Mouse (Mus musculus) midbrain, postnatal 0 days (tissue): ENCODE results near the gene Psip1. TPM values are rescaled to one million over a fixed set of nuclear protein-coding genes. Genes with fewer than 3 reads are reported as not detected.
A peak's percentile ranks its signal among the peaks of the same experiment; 100 is the strongest.

Experiments used
- ATAC-seq: fragments of 200-750 bp; cut with Nextera tagmentation; 2 replicates; pipeline ENCODE4 v1.8.0; 2017; ENCODE audit warnings: moderate number of reproducible peaks, mild to moderate bottlenecking, moderate TSS enrichment, moderate library complexity; ENCODE audit not compliant: low FRiP score
- DNase-seq: peaks from one replicate; pipeline ENCODE4 v3.0.0-alpha.2; 2015; ENCODE audit warnings: low spot score
- H3K27ac ChIP-seq: fragments of 300-500 bp; sonication (generic); 2 replicates; pipeline ENCODE4 v1.5.1; 2014; ENCODE audit warnings: low read depth, mild to moderate bottlenecking, low read length, mixed read lengths
- H3K27me3 ChIP-seq: fragments of 300-500 bp; sonication (generic); 2 replicates; pipeline ENCODE4 v1.6.1; 2014; ENCODE audit warnings: low read length, control low read depth, mixed read lengths; ENCODE audit not compliant: insufficient read depth
- H3K36me3 ChIP-seq: fragments of 300-500 bp; sonication (generic); 2 replicates; pipeline ENCODE4 v1.6.1; 2014; ENCODE audit warnings: low read length, control low read depth, mixed read lengths; ENCODE audit not compliant: insufficient read depth
- H3K4me1 ChIP-seq: fragments of 300-500 bp; sonication (generic); 2 replicates; pipeline ENCODE4 v1.6.1; 2014; ENCODE audit warnings: mild to moderate bottlenecking, control low read depth, antibody characterized with exemption, low read length, mixed read lengths; ENCODE audit not compliant: insufficient read depth
- H3K4me2 ChIP-seq: fragments of 300-500 bp; sonication (generic); 2 replicates; pipeline ENCODE4 v1.6.1; 2014; ENCODE audit warnings: low read depth, mild to moderate bottlenecking, low read length, mixed read lengths; ENCODE audit not compliant: poor library complexity, severe bottlenecking
- H3K4me3 ChIP-seq: fragments of 300-500 bp; sonication (generic); 2 replicates; pipeline ENCODE4 v1.5.1; 2014; ENCODE audit warnings: low read depth, mild to moderate bottlenecking, low read length, moderate library complexity
- H3K9ac ChIP-seq: fragments of 300-500 bp; sonication (generic); replicated peaks from 2 replicates; pipeline ENCODE4 v1.6.1; 2014; ENCODE audit warnings: mild to moderate bottlenecking, low read length, moderate library complexity, mixed read lengths; ENCODE audit not compliant: poor library complexity, severe bottlenecking
- H3K9me3 ChIP-seq: fragments of 300-500 bp; sonication (generic); 2 replicates; pipeline ENCODE4 v1.6.1; 2016; ENCODE audit warnings: low read length, control low read depth
- CTCF ChIP-seq: IDR thresholded peaks from 2 replicates; pipeline ENCODE4 v1.5.1; 2016; ENCODE audit warnings: antibody characterized with exemption, mild to moderate bottlenecking
- WGBS: fragments of 180-500 bp; shearing (Covaris S2); extraction: QIAGEN DNeasy Blood & Tissue Kit; methylation state at CpG from one replicate; pipeline ENCODE4 v1.1.7; 2014; 5-methylcytosine and 5-hydroxymethylcytosine counted together
- polyA plus RNA-seq: library from polyadenylated mRNA; unstranded; fragments of >200 nt; fragmentation: Nextera tagmentation; extraction: Ambion mirVana; gene quantifications from 2 replicates; pipeline ENCODE4 v1.2.1, GENCODE M21; 2015
- total RNA-seq: library from RNA; depleted of rRNA; stranded (reverse); fragments of >200 nt; gene quantifications from 2 replicates; pipeline ENCODE4 v1.2.3, GENCODE M21; 2014

Psip1 gene
- total and polyA plus RNA-seq, 2 experiments from 2014 or later, result 206 to 320 TPM

DNA sequence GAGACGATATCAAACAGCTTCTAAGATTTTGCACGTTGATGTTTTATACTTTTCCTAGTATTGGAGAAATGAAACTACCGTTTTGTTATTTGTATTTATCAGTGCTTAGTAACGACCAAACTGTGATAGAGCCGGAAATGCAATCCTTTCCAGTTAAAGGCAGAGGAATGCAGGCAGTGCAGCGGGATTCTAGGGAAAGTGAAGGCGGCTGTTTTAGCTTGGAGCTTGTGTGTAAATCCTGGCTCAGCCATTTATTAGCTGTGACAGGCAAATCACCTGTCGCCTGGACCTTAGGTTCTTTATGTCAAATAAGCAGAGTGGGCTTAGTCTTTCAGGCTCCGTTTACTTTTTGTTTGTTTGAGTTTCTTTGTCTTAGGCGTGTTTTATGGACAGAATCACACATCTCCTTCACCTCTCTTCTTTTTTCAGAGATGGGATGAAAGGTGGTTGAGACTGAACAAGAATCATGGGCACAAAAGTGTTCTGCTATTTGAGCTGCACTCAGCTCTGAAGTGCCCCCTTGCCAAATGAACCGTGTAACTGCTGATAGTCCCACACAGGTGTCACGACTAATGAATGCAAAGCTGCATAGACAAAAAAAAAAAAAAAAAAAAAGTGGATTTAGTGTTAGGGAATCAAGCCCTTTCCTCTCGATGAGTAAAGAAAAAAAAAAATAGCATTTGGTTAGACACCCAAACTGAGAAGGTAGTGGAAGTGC, 40.2 kb upstream of the Psip1 start:
- H3K9me3 ChIP-seq, result no peaks in the 10 kb centered on the region
- WGBS, result 5% methylated on average over 13 of the region's 13 CpGs
- H3K36me3 ChIP-seq, result no peaks in the 10 kb centered on the region
- peak overlapping the region; percentile 62 for H3K4me3 ChIP-seq
- H3K27me3 ChIP-seq, result no peaks in the 10 kb centered on the region
- DNase-seq (no peak), ATAC-seq (no peak)
- H3K4me2 ChIP-seq, result peak overlapping the region; percentile 87
- TF ChIP-seq CTCF, result no peak
- H3K9ac ChIP-seq, result no peak overlapping the region
- H3K27ac ChIP-seq, result 0 out of 2 replicates have a peak overlapping the region, but pooled peaks have one; percentile 6
- H3K4me1 ChIP-seq, result no peaks in the 10 kb centered on the region

DNA sequence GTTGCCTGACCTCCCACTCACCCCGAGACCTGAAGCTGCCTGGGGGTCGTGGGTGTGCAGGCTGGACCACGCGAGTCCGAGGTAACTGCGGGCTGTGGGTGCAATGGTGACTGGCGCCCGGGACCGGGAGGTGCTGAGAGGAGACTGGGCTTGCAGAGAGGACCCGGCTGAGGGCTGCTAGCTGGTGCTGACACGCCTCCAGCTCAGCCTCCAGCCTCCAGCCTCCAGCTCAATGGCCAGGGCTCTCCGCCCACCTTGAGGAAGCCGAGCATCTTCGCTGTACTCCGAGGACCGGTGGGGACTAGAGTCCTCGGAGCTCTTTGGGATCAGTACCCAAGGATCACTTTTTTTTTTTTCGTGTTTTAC, 39.4 kb upstream of the Psip1 start:
- H3K27me3 ChIP-seq, result no peaks in the 10 kb centered on the region
- H3K9ac ChIP-seq, result peak overlapping the region; percentile 94
- peak overlapping the region; percentile 99; the same call in 1 of the 2 replicates for H3K27ac ChIP-seq
- H3K4me3 ChIP-seq, result peak overlapping the region; percentile 62
- no peak for TF ChIP-seq CTCF
- DNase-seq (peak; percentile 33), ATAC-seq (peak; percentile 53)
- under 1% methylated on average over 18 of the region's 18 CpGs for WGBS
- H3K4me2 ChIP-seq, result peak overlapping the region; percentile 87
- H3K9me3 ChIP-seq, result no peaks in the 10 kb centered on the region
- no peaks in the 10 kb centered on the region for H3K4me1 ChIP-seq
- no peaks in the 10 kb centered on the region for H3K36me3 ChIP-seq

DNA sequence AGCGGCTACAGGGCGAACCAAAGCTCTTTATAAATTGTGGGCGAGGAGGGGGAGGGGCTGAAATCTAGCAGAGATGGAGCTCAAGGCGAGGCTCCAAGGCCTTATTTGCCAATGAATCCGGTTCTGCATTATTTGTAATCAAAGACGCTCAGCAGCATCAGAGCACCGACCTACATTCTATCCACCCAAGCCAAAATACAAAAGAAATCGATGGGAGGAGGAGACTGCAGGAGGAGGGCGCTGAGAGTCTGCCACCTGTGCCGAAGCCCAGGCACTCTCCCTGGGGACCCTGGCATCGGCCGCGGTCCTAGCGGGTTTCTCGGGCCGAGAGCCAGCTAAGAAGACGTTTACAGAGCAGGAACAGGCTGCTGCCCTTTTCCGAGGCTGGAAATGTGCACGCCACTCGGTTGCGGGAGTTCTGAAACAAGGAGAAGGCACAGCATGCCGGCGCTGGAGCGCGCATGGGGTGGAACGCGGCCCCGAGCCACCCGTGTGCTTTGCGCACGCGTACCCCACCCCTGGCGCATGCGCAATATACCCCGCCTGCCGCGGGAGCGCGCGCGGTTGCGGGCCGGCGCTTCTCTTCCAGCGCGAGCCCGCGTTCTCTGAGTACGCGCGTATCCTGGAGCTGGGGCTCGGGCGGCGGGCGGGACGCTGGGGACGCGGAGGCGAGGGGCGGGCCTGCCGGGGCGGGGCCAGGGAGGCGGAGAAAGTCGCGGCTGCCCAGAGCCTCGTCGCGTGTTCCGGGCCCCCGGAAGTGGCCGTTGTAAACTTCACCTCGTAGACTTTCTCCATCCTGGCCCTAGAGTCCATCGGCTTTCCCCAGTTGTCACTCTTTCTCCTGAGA, 38.8 kb upstream of the Psip1 start, which contains the start of gene Ccdc171:
Gene Ccdc171 (plus strand): TSS at position 703 of the 847 bp plus-strand sequence.
- TF ChIP-seq CTCF, result no peak
- H3K4me3 ChIP-seq, result peak within 1 kb of the TSS; percentile 62
- no peaks in the 10 kb centered on the region for H3K27me3 ChIP-seq
- H3K9me3 ChIP-seq, result no peaks in the 10 kb centered on the region
- DNase-seq, result peak; percentile 96
- peak within 1 kb of the TSS; percentile 87 for H3K4me2 ChIP-seq
- under 1% methylated on average over 65 of the region's 73 CpGs for WGBS
- H3K36me3 ChIP-seq, result no peaks in the 10 kb centered on the region
- peak; percentile 94 for ATAC-seq
- peak within 1 kb of the TSS; percentile 94 for H3K9ac ChIP-seq
- no peaks in the 10 kb centered on the region for H3K4me1 ChIP-seq
- H3K27ac ChIP-seq, result peak within 1 kb of the TSS; percentile 99

DNA sequence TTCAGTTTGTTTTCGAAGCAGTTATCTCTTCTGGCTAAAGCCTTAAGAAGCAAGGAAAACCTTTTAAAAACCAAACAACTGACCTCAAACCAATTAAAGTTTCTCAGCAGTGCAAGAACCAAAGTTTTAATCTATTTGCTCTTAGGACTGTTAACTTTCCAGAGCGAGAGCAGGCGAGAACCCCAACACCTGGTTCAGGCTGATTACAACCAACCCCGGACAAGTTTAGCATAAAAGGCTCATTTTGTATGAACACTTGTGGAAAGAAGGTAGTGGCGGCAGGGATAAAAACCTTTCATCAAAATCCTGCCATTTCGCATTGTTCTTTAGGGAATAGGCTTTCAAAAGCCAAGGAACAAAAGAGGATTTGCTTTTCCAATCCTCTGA, 38.2 kb upstream of the Psip1 start:
- Histone ChIP-seq H3K36me3 (no peaks in the 10 kb centered on the region), H3K9ac (peak overlapping the region; percentile 94), H3K27me3 (no peaks in the 10 kb centered on the region), H3K4me2 (peak overlapping the region; percentile 87), H3K4me1 (no peaks in the 10 kb centered on the region), H3K4me3 (peak overlapping the region; percentile 62), H3K27ac (peak overlapping the region; percentile 99), H3K9me3 (no peaks in the 10 kb centered on the region)
- TF ChIP-seq CTCF, result no peak
- ATAC-seq (peak; percentile 2; the same call in 1 of the 2 replicates), DNase-seq (no peak)
- WGBS, result 2% methylated on average over 6 of the region's 6 CpGs

DNA sequence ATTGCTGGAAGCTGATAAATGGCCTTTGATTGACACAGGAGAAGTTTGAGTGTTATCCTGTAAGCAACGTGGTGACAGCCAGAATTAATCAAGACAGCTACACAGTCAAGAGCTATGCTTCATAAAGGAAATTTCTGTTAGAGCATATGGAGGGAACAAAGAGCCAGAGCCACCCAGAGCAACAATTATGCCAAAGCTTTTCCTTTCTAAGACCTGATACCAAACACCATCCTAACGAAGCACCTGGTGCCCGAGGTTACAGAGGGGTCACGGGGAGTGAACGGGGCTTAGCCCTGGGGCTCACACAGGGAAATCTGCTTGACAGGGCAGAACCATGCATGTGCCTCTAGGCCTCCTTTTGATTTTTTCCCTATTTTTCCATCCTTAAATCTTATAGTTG, 35.8 kb upstream of the Psip1 start:
- Histone ChIP-seq H3K9me3 (no peaks in the 10 kb centered on the region), H3K4me1 (no peaks in the 10 kb centered on the region), H3K27ac (no peak overlapping the region), H3K4me2 (no peak overlapping the region), H3K4me3 (no peak overlapping the region), H3K9ac (no peak overlapping the region), H3K36me3 (no peaks in the 10 kb centered on the region), H3K27me3 (no peaks in the 10 kb centered on the region)
- 38% methylated on average over 5 of the region's 5 CpGs for WGBS
- no peak for DNase-seq
- TF ChIP-seq CTCF, result no peak
- no peak for ATAC-seq

DNA sequence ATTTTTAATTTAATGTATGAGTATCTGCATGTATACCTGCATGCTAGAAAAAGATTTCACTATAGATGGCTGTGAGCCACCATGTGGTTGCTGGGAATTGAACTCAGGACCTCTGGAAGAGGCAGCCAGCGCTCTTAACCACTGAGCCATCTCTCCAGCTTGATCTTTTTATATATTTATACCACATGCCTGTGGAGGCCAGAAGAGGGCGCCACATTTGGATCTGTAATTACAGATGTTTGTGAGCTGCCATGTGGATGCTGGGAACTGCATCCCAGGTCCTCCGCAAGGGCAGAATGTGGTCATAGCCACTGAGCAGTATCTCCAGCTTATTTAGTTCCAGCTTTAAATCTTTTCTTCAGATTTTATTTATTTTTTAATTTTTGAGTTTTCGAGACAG, 34.0 kb upstream of the Psip1 start:
- no peaks in the 10 kb centered on the region for H3K9me3 ChIP-seq
- DNase-seq (no peak), ATAC-seq (no peak)
- H3K36me3 ChIP-seq, result no peaks in the 10 kb centered on the region
- H3K4me3 ChIP-seq, result no peak overlapping the region
- WGBS, result 85% methylated on average over 4 of the region's 4 CpGs
- H3K27me3 ChIP-seq, result no peaks in the 10 kb centered on the region
- H3K4me1 ChIP-seq, result no peaks in the 10 kb centered on the region
- H3K9ac ChIP-seq, result no peak overlapping the region
- peak; percentile 31 for TF ChIP-seq CTCF
- no peak overlapping the region for H3K27ac ChIP-seq
- H3K4me2 ChIP-seq, result no peak overlapping the region
